Mouse (Mus musculus): ENCODE measurements around the gene Dpf3.

GRCm38 (mm10) chr12:83479140-83479539, 8.4 kb downstream of the Dpf3 start:
- TF ChIP-seq CTCF (IDR thresholded peaks at IDR 0.05; ENCODE audit: extremely low read depth, insufficient read depth, insufficient read length, insufficient replicate concordance): no peak
- no peak for TF ChIP-seq POLR2A (IDR thresholded peaks at IDR 0.05; ENCODE audit: low read depth, low read length)
